Mouse (Mus musculus): ENCODE data around the gene I830077J02Rik.

DNA sequence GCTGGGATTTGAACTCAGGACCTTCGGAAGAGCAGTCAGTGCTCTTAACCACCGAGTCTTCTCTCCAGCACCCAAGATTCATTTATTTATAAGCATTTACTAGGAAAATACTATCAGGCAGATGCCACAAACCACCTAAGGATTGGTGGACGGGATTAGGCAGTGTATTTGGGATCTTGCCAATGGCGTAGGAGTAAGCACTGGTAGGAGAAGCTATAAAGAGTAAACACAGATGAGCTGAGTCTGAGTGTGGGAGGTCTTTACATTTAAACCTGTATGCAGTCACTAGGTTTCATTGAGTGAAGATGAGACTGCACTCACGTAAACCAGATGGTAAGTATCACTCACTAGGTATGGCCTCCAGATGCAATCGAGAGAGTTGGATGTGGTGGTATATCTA is 1.5 kb upstream of the I830077J02Rik start:
- TF ChIP-seq POLR2A (IDR thresholded peaks at IDR 0.05; ENCODE audit: low read depth, low read length) (no peak), CTCF (conservative IDR thresholded peaks at IDR 0.05; ENCODE audit: insufficient read depth, insufficient read length, low read depth, low read length) (no peak)

All from kidney, adult 2 months (tissue).